ENCODE assay signal across 26 mouse cellular contexts in genomic region chr11:115048259-115048658, GRCm38 (mm10). TPM values are rescaled to one million over a fixed set of nuclear protein-coding genes. Genes with fewer than 3 reads are reported as not detected.
DNase-seq lines count a peak whose midpoint lies in the region; ATAC-seq and TF ChIP-seq lines count a peak whose summit lies in the region.
"Had no signal": no experiment of that assay in that cellular context is flagged by ENCODE, and none has a peak within 500 bp of the region (broad histone marks: within the 10 kb centered on the region; RNA-seq: fewer than 3 reads in every experiment).

Gene Cd300ld3 (minus strand): TSS chr11:115048409.

- in situ Hi-C loops in CH12.LX (cut with MboI; ENCODE audit: low pct_ligation_motif_present, low pct_unique_long_range_greater_than_20kb, low sequenced_read_pairs), result no loop called here

- H3K36me3 ChIP-seq in CH12.LX (replicated peaks in 1 of 2; ENCODE audit: control insufficient read depth in 1 of 2, insufficient read depth in 1 of 2, low read length in 1 of 2) (no peaks in the 10 kb centered on the region), macrophage (ENCODE audit: inconsistent target) (no peaks in the 10 kb centered on the region)
- H3K36me3 ChIP-seq in kidney, embryonic 15.5 days, result no peaks in the 10 kb centered on the region
- H3K36me3 ChIP-seq: forebrain, embryonic 15.5 days; heart, embryonic 12.5 days; hindbrain, embryonic 12.5 days; liver, embryonic 12.5 days; midbrain, embryonic 15.5 days; neural tube, embryonic 15.5 days had no signal

- peak; percentile 25 for DNase-seq in cerebellum, adult 8-10 months
- DNase-seq in cerebellum, postnatal 14 days, result no peak
- DNase-seq in lung, adult 2 months, result no peak
- DNase-seq in lung, postnatal 14 days, result no peak
- DNase-seq in CH12.LX (ENCODE audit: extremely low read depth), result no peak
- no peak for DNase-seq in adipocyte (ENCODE audit: low spot score)
- DNase-seq: adrenal gland, postnatal 25 days; embryo, embryonic 11 days; gastrocnemius, postnatal 25 days; heart, postnatal 14 days; kidney, adult 8-10 months; kidney, postnatal 25 days; left cerebral cortex, postnatal 4 days; lung, embryonic 14.5 days; right cerebral cortex, postnatal 25 days; thymus, postnatal 25 days had no signal

- 48% methylated on average over 2 of the region's 2 CpGs for WGBS in lung, adult 2 months
- WGBS in macrophage (ENCODE audit: missing documents), result 6% methylated on average over 2 of the region's 2 CpGs
- WGBS in kidney, embryonic 15.5 days, result 69% methylated on average over 2 of the region's 2 CpGs

- no peak within 1 kb of the TSS for H3K4me2 ChIP-seq in CH12.LX (ENCODE audit: insufficient read depth, low read depth, poor library complexity, severe bottlenecking)
- no peak within 1 kb of the TSS for H3K4me2 ChIP-seq in kidney, embryonic 15.5 days
- H3K4me2 ChIP-seq: forebrain, embryonic 15.5 days; heart, embryonic 12.5 days; hindbrain, embryonic 12.5 days; liver, embryonic 12.5 days; lung, embryonic 14.5 days; midbrain, embryonic 15.5 days; neural tube, embryonic 15.5 days had no signal

- dilution Hi-C loops in CH12.LX (cut with MboI; ENCODE audit: extremely low pct_ligation_motif_present, extremely low pct_unique_long_range_greater_than_20kb, low sequenced_read_pairs), result no loop called here

- H3K4me3 ChIP-seq in lung, adult 2 months (replicated peaks; ENCODE audit: extremely low read depth, low read depth, low read length), result no peak within 1 kb of the TSS
- H3K4me3 ChIP-seq in CH12.LX (replicated peaks in 1 of 3; ENCODE audit: low read depth in 2 of 3, low read length in 2 of 3, poor library complexity in 1 of 3) (no peak within 1 kb of the TSS), macrophage (ENCODE audit: inconsistent target) (peak within 1 kb of the TSS; percentile 40)
- H3K4me3 ChIP-seq in kidney, embryonic 15.5 days (replicated peaks), result no peak within 1 kb of the TSS
- H3K4me3 ChIP-seq: forebrain, embryonic 15.5 days; heart, embryonic 12.5 days; hindbrain, embryonic 12.5 days; liver, embryonic 12.5 days; midbrain, embryonic 15.5 days; neural tube, embryonic 15.5 days had no signal

- no peaks in the 10 kb centered on the region for H3K9me3 ChIP-seq in CH12.LX (replicated peaks; ENCODE audit: low read length)
- no peaks in the 10 kb centered on the region for H3K9me3 ChIP-seq in kidney, embryonic 15.5 days (replicated peaks)
- H3K9me3 ChIP-seq: forebrain, embryonic 15.5 days; heart, embryonic 12.5 days; hindbrain, embryonic 12.5 days; liver, embryonic 12.5 days; midbrain, embryonic 15.5 days; neural tube, embryonic 15.5 days had no signal

- no peaks in the 10 kb centered on the region for H3K4me1 ChIP-seq in lung, adult 2 months (ENCODE audit: control insufficient read depth, insufficient read depth, low read length)
- H3K4me1 ChIP-seq in CH12.LX (ENCODE audit: control insufficient read depth in 1 of 2, insufficient read depth in 2 of 2), result peaks cover 5 to 6% of the 10 kb centered on the region in 2 experiments
- H3K4me1 ChIP-seq in kidney, embryonic 15.5 days, result no peaks in the 10 kb centered on the region
- H3K4me1 ChIP-seq: forebrain, embryonic 15.5 days; heart, embryonic 12.5 days; hindbrain, embryonic 12.5 days; liver, embryonic 12.5 days; midbrain, embryonic 15.5 days; neural tube, embryonic 15.5 days had no signal

- TF ChIP-seq POLR2A in lung, adult 2 months (IDR thresholded peaks at IDR 0.05; ENCODE audit: borderline replicate concordance, extremely low read depth, low read depth, low read length), result no peak
- no peak for TF ChIP-seq POLR2A in CH12.LX (IDR thresholded peaks at IDR 0.05; ENCODE audit: low read depth, low read length)

- H3K27me3 ChIP-seq in CH12.LX (replicated peaks), result peaks cover 40% of the 10 kb centered on the region
- 0 out of 2 replicates have a peak, but pooled peaks cover 4% of the 10 kb centered on the region for H3K27me3 ChIP-seq in kidney, embryonic 15.5 days
- H3K27me3 ChIP-seq: forebrain, embryonic 15.5 days; liver, embryonic 12.5 days had no signal

- no peak for TF ChIP-seq CTCF in lung, adult 2 months (IDR thresholded peaks at IDR 0.05; ENCODE audit: insufficient read depth, low read length)
- no peak for TF ChIP-seq CTCF in CH12.LX (conservative IDR thresholded peaks at IDR 0.05 in 1 of 2, IDR thresholded peaks at IDR 0.05 in 1 of 2; ENCODE audit: low read depth in 2 of 2, low read length in 2 of 2)

- no peak for ATAC-seq in kidney, embryonic 15.5 days (replicated peaks; ENCODE audit: low FRiP score)
- ATAC-seq: forebrain, embryonic 15.5 days; inflammation-experienced regulatory T-cells, adult 6 months; liver, embryonic 12.5 days; midbrain, embryonic 15.5 days had no signal

- TF ChIP-seq EP300 in CH12.LX (IDR thresholded peaks at IDR 0.05; ENCODE audit: low read length), result no peak

- H3K27ac ChIP-seq in CH12.LX (ENCODE audit: insufficient read depth, low read depth), result no peak within 1 kb of the TSS
- H3K27ac ChIP-seq in macrophage, result peak within 1 kb of the TSS; percentile 91
- no peak within 1 kb of the TSS for H3K27ac ChIP-seq in kidney, embryonic 15.5 days
- H3K27ac ChIP-seq: forebrain, embryonic 15.5 days; hindbrain, embryonic 12.5 days; liver, embryonic 12.5 days; midbrain, embryonic 15.5 days; neural tube, embryonic 15.5 days had no signal

- H3K79me2 ChIP-seq in CH12.LX (replicated peaks; ENCODE audit: control insufficient read depth, extremely low read depth, insufficient read depth, poor library complexity, severe bottlenecking) (no peaks in the 10 kb centered on the region), macrophage (ENCODE audit: inconsistent target) (peaks cover 14% of the 10 kb centered on the region)

- TF ChIP-seq RAD21 in CH12.LX (IDR thresholded peaks at IDR 0.05; ENCODE audit: low read depth, low read length), result no peak

- H3K9ac ChIP-seq in CH12.LX (ENCODE audit: insufficient read depth, low read depth), result no peak within 1 kb of the TSS
- H3K9ac ChIP-seq in kidney, embryonic 15.5 days, result no peak within 1 kb of the TSS
- H3K9ac ChIP-seq: forebrain, embryonic 15.5 days; heart, embryonic 12.5 days; hindbrain, embryonic 12.5 days; liver, embryonic 12.5 days; lung, embryonic 14.5 days; midbrain, embryonic 15.5 days; neural tube, embryonic 15.5 days had no signal

TF ChIP-seq in CH12.LX, 34 proteins besides CTCF, POLR2A, EP300 and RAD21:
- TF ChIP-seq MAZ (IDR thresholded peaks at IDR 0.05; ENCODE audit: low read depth, low read length), result no peak
- TF ChIP-seq TCF12 (IDR thresholded peaks at IDR 0.05; ENCODE audit: low read depth, low read length), result peak; percentile 20; the same call in 1 of the 2 replicates
- TF ChIP-seq USF2 (conservative IDR thresholded peaks at IDR 0.05; ENCODE audit: low read depth, low read length), result no peak
- no peak for TF ChIP-seq E2F4 (IDR thresholded peaks at IDR 0.05; ENCODE audit: insufficient replicate concordance, low read depth, low read length)
- TF ChIP-seq ZC3H11A (IDR thresholded peaks at IDR 0.05; ENCODE audit: low read depth, low read length), result no peak
- peak; percentile 59 for TF ChIP-seq BHLHE40 (IDR thresholded peaks at IDR 0.05; ENCODE audit: low read depth, low read length)
- TF ChIP-seq JUND (conservative IDR thresholded peaks at IDR 0.05; ENCODE audit: low read depth, low read length), result no peak
- TF ChIP-seq MAFK (IDR thresholded peaks at IDR 0.05; ENCODE audit: insufficient replicate concordance, low read length), result no peak
- peak; percentile 54 for TF ChIP-seq ETS1 (conservative IDR thresholded peaks at IDR 0.05; ENCODE audit: low read depth, low read length)
TF ChIP-seq in CH12.LX: peak in this region for 3.

RNA-seq across cellular contexts. Expression of gene Cd300ld3, which starts in this region (rescaled TPM):
- 18.6 and 25.0 TPM in 2 replicates for polyA plus RNA-seq in lung, adult 2 months (2012; rRNA removed)
- total RNA-seq in CH12.LX (2012; rRNA removed) (0.17 and 0.42 TPM in 2 replicates), CH12.LX (2014; rRNA removed) (not detected in 2 replicates)
- polyA plus RNA-seq in CH12.LX (2012; ENCODE audit: insufficient read length, low read depth) (0.37 TPM in 1 of 2 replicates, not detected in the other), macrophage (2018) (341 to 1,001 TPM (median 699 TPM) in 3 replicates)
- total RNA-seq in macrophage (2018; cell fraction: chromatin; rRNA removed), result 100 to 1,000 TPM in 5 of 26 experiments, 10 to 100 TPM in 21; 11.0 to 163 (median 62.6) TPM
- total RNA-seq in macrophage (2018; cell fraction: cytosol; rRNA removed), result 100 to 1,000 TPM; 372 to 721 (median 507) TPM
- 100 to 1,000 TPM in 25 of 26 experiments, 10 to 100 TPM in 1; 38.0 to 419 (median 221) TPM for total RNA-seq in macrophage (2018; cell fraction: nucleus; rRNA removed)
- polyA plus RNA-seq in kidney, embryonic 15.5 days (2015; fragmentation: Nextera tagmentation; extraction: Ambion mirVana), result not detected in 2 replicates
- polyA plus RNA-seq: embryonic facial prominence, embryonic 14.5 days; forebrain, embryonic 15.5 days; heart, embryonic 12.5 days; hindbrain, embryonic 12.5 days; inflammation-experienced regulatory T-cells, adult 6 months; lung, embryonic 14.5 days; midbrain, embryonic 15.5 days; neural tube, embryonic 15.5 days had no signal

Comparison
In these comparisons a context has a peak if more than half of its experiments do, and no peak if none do; other contexts are left out.
1. RNA of gene Cd300ld3 (polyA plus RNA-seq): 341 to 1,001 TPM in macrophage; 18.6 to 25.0 TPM in lung, adult 2 months, 0.37 TPM in CH12.LX and not detected in kidney, embryonic 15.5 days; every median in the first group is over 10 times any median in the second.